Mouse (Mus musculus): ENCODE measurements around the gene Nbea.

The Nbea gene

GRCm38 (mm10) chr3:56183159-56184133 is at the start of gene Nbea:
Gene Nbea, minus strand, starts transcription at chr3:56183701.
- peak; percentile 91 for DNase-seq (ENCODE audit: inconsistent ontology term)

- DNase-seq (ENCODE audit: inconsistent ontology term), result no peak
Measured at GRCm38 (mm10) chr3:56229283-56229682, 45.8 kb upstream of the Nbea start.

GRCm38 (mm10) chr3:56215989-56216388 is 32.5 kb upstream of the Nbea start:
- no peak for DNase-seq (ENCODE audit: inconsistent ontology term)

- DNase-seq (ENCODE audit: inconsistent ontology term), result no peak
Measured at GRCm38 (mm10) chr3:56203968-56204367, 20.5 kb upstream of the Nbea start.

GRCm38 (mm10) chr3:56188238-56188637 is 4.7 kb upstream of the Nbea start:
- DNase-seq (ENCODE audit: inconsistent ontology term), result no peak

- DNase-seq (ENCODE audit: inconsistent ontology term), result no peak
Measured at GRCm38 (mm10) chr3:56187131-56187779, 3.8 kb upstream of the Nbea start.

- peak; percentile 54 for DNase-seq (ENCODE audit: inconsistent ontology term)
Measured at GRCm38 (mm10) chr3:56182371-56183158, 936 bp downstream of the Nbea start.

- DNase-seq (ENCODE audit: inconsistent ontology term), result peak; percentile 34
Measured at GRCm38 (mm10) chr3:56181991-56182370, 1.5 kb downstream of the Nbea start.

GRCm38 (mm10) chr3:56181025-56181424 is 2.5 kb downstream of the Nbea start:
- DNase-seq (ENCODE audit: inconsistent ontology term), result no peak

- no peak for DNase-seq (ENCODE audit: inconsistent ontology term)
Measured at GRCm38 (mm10) chr3:56157864-56158263, 25.6 kb downstream of the Nbea start.

- DNase-seq (ENCODE audit: inconsistent ontology term), result peak; percentile 21
Measured at GRCm38 (mm10) chr3:56126674-56127073, 56.8 kb downstream of the Nbea start.

GRCm38 (mm10) chr3:56116647-56117046 is 66.9 kb downstream of the Nbea start:
- peak; percentile 69 for DNase-seq (ENCODE audit: inconsistent ontology term)

GRCm38 (mm10) chr3:56108101-56108500 is 75.4 kb downstream of the Nbea start:
- no peak for DNase-seq (ENCODE audit: inconsistent ontology term)

GRCm38 (mm10) chr3:56097105-56097504 is 86.4 kb downstream of the Nbea start:
- DNase-seq (ENCODE audit: inconsistent ontology term), result peak; percentile 46

- no peak for DNase-seq (ENCODE audit: inconsistent ontology term)
Measured at GRCm38 (mm10) chr3:56079015-56079612, 104.4 kb downstream of the Nbea start.

GRCm38 (mm10) chr3:56067849-56068248 is 115.7 kb downstream of the Nbea start:
- DNase-seq (ENCODE audit: inconsistent ontology term), result no peak

- no peak for DNase-seq (ENCODE audit: inconsistent ontology term)
Measured at GRCm38 (mm10) chr3:56066360-56067040, 117.0 kb downstream of the Nbea start.

- no peak for DNase-seq (ENCODE audit: inconsistent ontology term)
Measured at GRCm38 (mm10) chr3:56065234-56065633, 118.3 kb downstream of the Nbea start.

- no peak for DNase-seq (ENCODE audit: inconsistent ontology term)
Measured at GRCm38 (mm10) chr3:56045659-56046336, 137.7 kb downstream of the Nbea start.

- DNase-seq (ENCODE audit: inconsistent ontology term), result no peak
Measured at GRCm38 (mm10) chr3:56043091-56043490, 140.4 kb downstream of the Nbea start.

Measured in Muller cell, postnatal 12 days (primary cell).